Mouse (Mus musculus): ENCODE data around the gene Vps29. TPM values are rescaled to one million over a fixed set of nuclear protein-coding genes. Genes with fewer than 3 reads are reported as not detected.

The Vps29 gene
- 211 and 215 TPM in 2 replicates for polyA plus RNA-seq (2014; fragmentation: Nextera tagmentation; extraction: Ambion mirVana)

- Histone ChIP-seq H3K27ac (ENCODE audit: low read depth, low read length) (0 out of 2 replicates have a peak within 1 kb of the TSS, but pooled peaks have one; percentile 12), H3K9me3 (ENCODE audit: control insufficient read depth, low read length) (no peaks in the 10 kb centered on the region), H3K36me3 (ENCODE audit: control insufficient read depth, insufficient read depth, low read length) (no peaks in the 10 kb centered on the region), H3K27me3 (ENCODE audit: control insufficient read depth, insufficient read depth, low read length) (no peaks in the 10 kb centered on the region), H3K9ac (ENCODE audit: low read length) (peak within 1 kb of the TSS; percentile 86), H3K4me1 (ENCODE audit: control insufficient read depth, insufficient read depth, low read length) (0 out of 2 replicates have a peak, but pooled peaks cover 2% of the 10 kb centered on the region), H3K4me2 (peak within 1 kb of the TSS; percentile 84), H3K4me3 (ENCODE audit: low read depth, low read length) (peak within 1 kb of the TSS; percentile 93)
- ATAC-seq (ENCODE audit: low FRiP score) (peak; percentile 95), DNase-seq (ENCODE audit: low spot score, missing footprints) (peak; percentile 100)
- 2% methylated on average over 51 of the region's 51 CpGs for WGBS
These were observed at the start of gene Vps29, which contains the start of gene Rad9b for GRCm38 (mm10) chr5:122353807-122354491. TSS of gene Vps29 (plus strand) at chr5:122354369. TSS of gene Rad9b (minus strand) at chr5:122354233.

DNA sequence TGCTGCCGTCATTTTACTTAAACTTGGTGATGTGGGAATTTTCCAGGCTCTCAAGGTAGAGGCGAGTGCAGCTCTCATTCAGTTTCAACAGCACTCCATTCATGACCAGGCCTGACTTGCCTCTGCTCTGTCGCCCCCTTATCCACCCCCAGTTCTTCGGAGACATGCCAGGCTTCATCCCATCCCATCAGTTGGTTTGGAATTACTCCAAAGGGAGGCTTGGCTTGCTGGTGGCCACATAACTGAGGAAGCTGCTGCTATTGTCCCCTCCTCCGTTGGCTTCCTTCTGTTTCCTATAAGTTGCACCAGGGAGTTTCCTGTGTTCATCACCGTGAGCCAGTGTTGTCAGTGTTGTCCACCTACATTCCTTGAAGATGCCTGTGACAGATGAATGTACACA lies 49.6 kb upstream of the Vps29 start:
- DNase-seq (ENCODE audit: low spot score, missing footprints) = no peak
- H3K4me2 ChIP-seq = no peak overlapping the region
- no peak overlapping the region for H3K9ac ChIP-seq (ENCODE audit: low read length)
- no peak for ATAC-seq (ENCODE audit: low FRiP score)
- no peak overlapping the region for H3K4me3 ChIP-seq (ENCODE audit: low read depth, low read length)
- H3K4me1 ChIP-seq (ENCODE audit: control insufficient read depth, insufficient read depth, low read length) = no peaks in the 10 kb centered on the region
- 87% methylated on average over 6 of the region's 6 CpGs for WGBS
- H3K36me3 ChIP-seq (ENCODE audit: control insufficient read depth, insufficient read depth, low read length) = no peaks in the 10 kb centered on the region
- no peaks in the 10 kb centered on the region for H3K9me3 ChIP-seq (ENCODE audit: control insufficient read depth, low read length)
- no peaks in the 10 kb centered on the region for H3K27me3 ChIP-seq (ENCODE audit: control insufficient read depth, insufficient read depth, low read length)
- no peak overlapping the region for H3K27ac ChIP-seq (ENCODE audit: low read depth, low read length)

- Histone ChIP-seq H3K27me3 (ENCODE audit: control insufficient read depth, insufficient read depth, low read length) (no peaks in the 10 kb centered on the region), H3K9ac (ENCODE audit: low read length) (no peak overlapping the region), H3K4me3 (ENCODE audit: low read depth, low read length) (no peak overlapping the region), H3K4me2 (no peak overlapping the region), H3K36me3 (ENCODE audit: control insufficient read depth, insufficient read depth, low read length) (no peaks in the 10 kb centered on the region), H3K9me3 (ENCODE audit: control insufficient read depth, low read length) (no peaks in the 10 kb centered on the region), H3K4me1 (ENCODE audit: control insufficient read depth, insufficient read depth, low read length) (no peaks in the 10 kb centered on the region), H3K27ac (ENCODE audit: low read depth, low read length) (no peak overlapping the region)
- ATAC-seq (ENCODE audit: low FRiP score) (no peak), DNase-seq (ENCODE audit: low spot score, missing footprints) (no peak)
- WGBS = 95% methylated on average over 7 of the region's 7 CpGs
These were observed 48.7 kb upstream of the Vps29 start for GRCm38 (mm10) chr5:122305472-122305871.

- 89% methylated on average over 3 of the region's 3 CpGs for WGBS
- Histone ChIP-seq H3K9me3 (ENCODE audit: control insufficient read depth, low read length) (no peaks in the 10 kb centered on the region), H3K4me2 (no peak overlapping the region), H3K9ac (ENCODE audit: low read length) (no peak overlapping the region), H3K4me1 (ENCODE audit: control insufficient read depth, insufficient read depth, low read length) (no peaks in the 10 kb centered on the region), H3K27ac (ENCODE audit: low read depth, low read length) (no peak overlapping the region), H3K36me3 (ENCODE audit: control insufficient read depth, insufficient read depth, low read length) (no peaks in the 10 kb centered on the region), H3K4me3 (ENCODE audit: low read depth, low read length) (no peak overlapping the region), H3K27me3 (ENCODE audit: control insufficient read depth, insufficient read depth, low read length) (no peaks in the 10 kb centered on the region)
- no peak for ATAC-seq (ENCODE audit: low FRiP score)
- no peak for DNase-seq (ENCODE audit: low spot score, missing footprints)
These were observed 47.6 kb upstream of the Vps29 start for GRCm38 (mm10) chr5:122306536-122306935.

GRCm38 (mm10) chr5:122310699-122311098 lies 43.5 kb upstream of the Vps29 start:
- Histone ChIP-seq H3K27me3 (ENCODE audit: control insufficient read depth, insufficient read depth, low read length) (no peaks in the 10 kb centered on the region), H3K4me3 (ENCODE audit: low read depth, low read length) (no peak overlapping the region), H3K9me3 (ENCODE audit: control insufficient read depth, low read length) (no peaks in the 10 kb centered on the region), H3K9ac (ENCODE audit: low read length) (no peak overlapping the region), H3K36me3 (ENCODE audit: control insufficient read depth, insufficient read depth, low read length) (no peaks in the 10 kb centered on the region), H3K4me2 (no peak overlapping the region), H3K4me1 (ENCODE audit: control insufficient read depth, insufficient read depth, low read length) (no peaks in the 10 kb centered on the region), H3K27ac (ENCODE audit: low read depth, low read length) (no peak overlapping the region)
- WGBS = 91% methylated on average over 8 of the region's 8 CpGs
- ATAC-seq (ENCODE audit: low FRiP score) (no peak), DNase-seq (ENCODE audit: low spot score, missing footprints) (no peak)

DNA sequence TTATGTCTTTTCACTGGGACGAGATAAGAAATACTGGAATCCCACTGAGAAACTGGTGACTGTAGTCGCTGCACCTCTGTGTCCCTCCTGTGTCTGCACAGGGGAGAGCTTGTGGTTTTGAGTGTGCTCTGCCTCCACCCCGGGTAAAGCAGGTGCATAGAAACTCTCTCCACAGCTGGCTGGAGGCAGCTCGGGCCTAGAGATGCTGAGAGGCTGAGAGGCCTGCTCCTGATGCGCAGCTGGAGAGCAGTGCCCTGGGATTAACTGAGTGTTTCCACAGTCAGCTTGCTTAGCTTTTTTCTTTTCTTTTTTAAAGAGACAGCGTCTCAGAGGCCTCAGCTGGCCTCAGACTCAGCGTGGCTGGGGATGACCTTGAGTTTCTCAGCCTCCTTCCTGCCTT lies 42.5 kb upstream of the Vps29 start:
- Histone ChIP-seq H3K4me3 (ENCODE audit: low read depth, low read length) (no peak overlapping the region), H3K9me3 (ENCODE audit: control insufficient read depth, low read length) (no peaks in the 10 kb centered on the region), H3K4me1 (ENCODE audit: control insufficient read depth, insufficient read depth, low read length) (no peaks in the 10 kb centered on the region), H3K9ac (ENCODE audit: low read length) (no peak overlapping the region), H3K4me2 (no peak overlapping the region), H3K27ac (ENCODE audit: low read depth, low read length) (no peak overlapping the region), H3K36me3 (ENCODE audit: control insufficient read depth, insufficient read depth, low read length) (no peaks in the 10 kb centered on the region), H3K27me3 (ENCODE audit: control insufficient read depth, insufficient read depth, low read length) (no peaks in the 10 kb centered on the region)
- 67% methylated on average over 7 of the region's 7 CpGs for WGBS
- DNase-seq (ENCODE audit: low spot score, missing footprints) (no peak), ATAC-seq (ENCODE audit: low FRiP score) (no peak)

DNA sequence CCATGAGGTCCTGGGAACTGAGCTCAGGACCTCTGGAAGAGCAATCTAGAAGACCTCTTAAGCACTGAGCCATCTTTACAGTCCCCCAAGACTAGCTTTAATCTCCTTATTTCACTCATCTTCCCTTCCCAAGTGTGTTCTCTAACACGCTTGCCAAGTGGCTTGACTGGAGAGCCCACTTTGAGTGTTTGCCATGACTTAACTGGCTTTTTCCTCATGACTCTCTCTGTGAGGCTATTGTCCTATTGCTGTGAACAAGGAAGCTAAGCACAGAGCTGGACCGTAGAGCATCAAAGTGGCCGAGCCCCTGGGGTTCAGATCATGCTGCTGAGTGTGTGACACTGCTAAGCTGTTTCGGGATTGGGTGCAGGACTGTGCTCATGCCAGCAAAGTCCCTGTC lies 41.8 kb upstream of the Vps29 start:
- H3K4me2 ChIP-seq = no peak overlapping the region
- H3K27ac ChIP-seq (ENCODE audit: low read depth, low read length) = no peak overlapping the region
- H3K9me3 ChIP-seq (ENCODE audit: control insufficient read depth, low read length) = no peaks in the 10 kb centered on the region
- H3K4me3 ChIP-seq (ENCODE audit: low read depth, low read length) = no peak overlapping the region
- H3K36me3 ChIP-seq (ENCODE audit: control insufficient read depth, insufficient read depth, low read length) = no peaks in the 10 kb centered on the region
- 90% methylated on average over 4 of the region's 4 CpGs for WGBS
- no peaks in the 10 kb centered on the region for H3K4me1 ChIP-seq (ENCODE audit: control insufficient read depth, insufficient read depth, low read length)
- H3K9ac ChIP-seq (ENCODE audit: low read length) = no peak overlapping the region
- no peak for ATAC-seq (ENCODE audit: low FRiP score)
- H3K27me3 ChIP-seq (ENCODE audit: control insufficient read depth, insufficient read depth, low read length) = no peaks in the 10 kb centered on the region
- DNase-seq (ENCODE audit: low spot score, missing footprints) = no peak

DNA sequence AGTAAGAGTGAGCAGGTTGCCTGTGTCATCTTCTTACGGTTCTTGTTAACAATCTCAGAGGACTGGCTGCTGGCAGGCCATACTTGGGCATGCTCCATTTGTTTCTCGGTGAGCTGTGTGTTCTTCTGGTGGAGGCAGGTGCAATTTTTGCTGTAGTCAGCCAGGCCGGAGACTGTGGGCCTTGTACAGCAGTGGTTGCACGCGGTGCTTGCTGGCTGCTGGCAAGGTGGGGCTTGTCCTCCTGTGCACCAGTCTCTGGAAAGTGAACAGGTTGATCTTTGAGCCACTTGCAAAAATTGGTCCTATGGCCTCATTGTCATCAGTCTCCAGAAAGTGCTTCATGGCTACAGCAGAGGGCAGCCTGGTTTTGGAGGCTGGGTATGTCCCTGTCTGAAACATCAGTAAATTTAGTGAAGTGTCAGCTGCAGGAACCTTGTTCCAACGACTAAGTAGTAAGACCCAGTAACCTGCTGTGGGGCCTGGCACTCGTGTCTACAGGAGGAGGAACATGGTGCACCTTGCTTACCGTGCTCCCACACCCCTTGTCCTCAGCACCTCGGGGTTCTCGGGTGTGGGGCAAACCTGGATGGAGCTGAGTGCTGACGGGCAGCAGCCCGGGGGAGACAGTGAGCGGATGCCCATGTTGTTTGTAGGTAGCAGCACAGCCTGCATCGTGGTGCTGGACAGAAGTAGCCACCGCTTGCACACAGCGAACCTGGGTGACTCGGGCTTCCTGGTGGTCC lies 41.1 kb upstream of the Vps29 start:
- 93% methylated on average over 17 of the region's 17 CpGs for WGBS
- Histone ChIP-seq H3K9me3 (ENCODE audit: control insufficient read depth, low read length) (no peaks in the 10 kb centered on the region), H3K4me3 (ENCODE audit: low read depth, low read length) (no peak overlapping the region), H3K4me2 (no peak overlapping the region), H3K4me1 (ENCODE audit: control insufficient read depth, insufficient read depth, low read length) (no peaks in the 10 kb centered on the region), H3K36me3 (ENCODE audit: control insufficient read depth, insufficient read depth, low read length) (no peaks in the 10 kb centered on the region), H3K27ac (ENCODE audit: low read depth, low read length) (no peak overlapping the region), H3K27me3 (ENCODE audit: control insufficient read depth, insufficient read depth, low read length) (no peaks in the 10 kb centered on the region), H3K9ac (ENCODE audit: low read length) (no peak overlapping the region)
- ATAC-seq (ENCODE audit: low FRiP score) (no peak), DNase-seq (ENCODE audit: low spot score, missing footprints) (no peak)

GRCm38 (mm10) chr5:122314966-122315667 lies 39.1 kb upstream of the Vps29 start:
- Histone ChIP-seq H3K27me3 (ENCODE audit: control insufficient read depth, insufficient read depth, low read length) (no peaks in the 10 kb centered on the region), H3K27ac (ENCODE audit: low read depth, low read length) (no peak overlapping the region), H3K9me3 (ENCODE audit: control insufficient read depth, low read length) (no peaks in the 10 kb centered on the region), H3K4me1 (ENCODE audit: control insufficient read depth, insufficient read depth, low read length) (no peaks in the 10 kb centered on the region), H3K36me3 (ENCODE audit: control insufficient read depth, insufficient read depth, low read length) (no peaks in the 10 kb centered on the region), H3K4me2 (no peak overlapping the region), H3K9ac (ENCODE audit: low read length) (no peak overlapping the region), H3K4me3 (ENCODE audit: low read depth, low read length) (no peak overlapping the region)
- DNase-seq (ENCODE audit: low spot score, missing footprints) (no peak), ATAC-seq (ENCODE audit: low FRiP score) (no peak)
- 79% methylated on average over 20 of the region's 20 CpGs for WGBS
